Mouse (Mus musculus) small intestine, adult 2 months (tissue): Measurements from ENCODE around the gene Lypd8. TPM values are rescaled to one million over a fixed set of nuclear protein-coding genes. Genes with fewer than 3 reads are reported as not detected.

Experiments used
- H3K27ac ChIP-seq: fragments of 200-500 bp; 2 replicates; pipeline ENCODE4 v1.5.1; 2012; ENCODE audit warnings: low read depth, low read length, control low read depth, inconsistent platforms; ENCODE audit not compliant: insufficient read depth
- H3K27me3 ChIP-seq: fragments of 200-500 bp; 2 replicates; pipeline ENCODE4 v1.6.1; 2012; ENCODE audit warnings: mild to moderate bottlenecking, moderate library complexity, low read length, inconsistent platforms; ENCODE audit not compliant: control insufficient read depth, insufficient read depth
- H3K36me3 ChIP-seq: fragments of 200-500 bp; 2 replicates; pipeline ENCODE4 v1.6.1; 2012; ENCODE audit warnings: mild to moderate bottlenecking, low read length, control low read depth, inconsistent platforms; ENCODE audit not compliant: control insufficient read depth, insufficient read depth
- H3K4me1 ChIP-seq: fragments of 200-500 bp; 2 replicates; pipeline ENCODE4 v1.6.1; 2012; ENCODE audit warnings: low read length, inconsistent platforms, mixed read lengths; ENCODE audit not compliant: control insufficient read depth, insufficient read depth, insufficient read length
- H3K4me3 ChIP-seq: fragments of 200-500 bp; 2 replicates; pipeline ENCODE4 v1.5.1; 2012; ENCODE audit warnings: low read depth, mild to moderate bottlenecking, control low read depth, inconsistent platforms, low read length, moderate library complexity
- CTCF ChIP-seq: fragments of 200-500 bp; IDR thresholded peaks from 2 replicates; pipeline ENCODE4 v1.5.1; 2012; ENCODE audit warnings: low read depth, mild to moderate bottlenecking, control low read depth, inconsistent platforms, low read length, moderate library complexity, mixed read lengths; ENCODE audit not compliant: insufficient replicate concordance, insufficient read length; ENCODE audit errors: extremely low read depth
- POLR2A ChIP-seq: fragments of 200-500 bp; IDR thresholded peaks from 2 replicates; pipeline ENCODE4 v1.6.1; 2012; ENCODE audit warnings: low read depth, mild to moderate bottlenecking, control low read depth, inconsistent platforms, low read length, moderate library complexity
- WGBS: fragments of 180-500 bp; shearing (Covaris S2); methylation state at CpG from one replicate; pipeline ENCODE4 v1.1.7; 2018; 5-methylcytosine and 5-hydroxymethylcytosine counted together
- polyA plus RNA-seq: library from polyadenylated mRNA; depleted of rRNA; stranded (reverse); fragments of >200 nt; gene quantifications from 2 replicates; pipeline ENCODE4 v1.2.3, GENCODE M21; 2012

Gene Lypd8
- polyA plus RNA-seq, 1 experiment: 2,382 TPM

- Histone ChIP-seq H3K4me1 (peaks cover 15% of the 10 kb centered on the region; the same call in 1 of the 2 replicates), H3K36me3 (peaks cover 18% of the 10 kb centered on the region), H3K27me3 (no peaks in the 10 kb centered on the region), H3K27ac (no peak overlapping the region), H3K4me3 (no peak overlapping the region)
- TF ChIP-seq CTCF (peak; percentile 24; the same call in 1 of the 2 replicates), POLR2A (no peak)
- 89% methylated on average over 4 of the region's 4 CpGs for WGBS
Measured at GRCm38 (mm10) chr11:58350628-58351027, 28.2 kb upstream of the Lypd8 start.

GRCm38 (mm10) chr11:58351179-58351578 is 27.7 kb upstream of the Lypd8 start:
- 46% methylated on average over 5 of the region's 5 CpGs for WGBS
- H3K27ac ChIP-seq: no peak overlapping the region
- peaks cover 12% of the 10 kb centered on the region for H3K36me3 ChIP-seq
- H3K4me3 ChIP-seq: no peak overlapping the region
- no peaks in the 10 kb centered on the region for H3K27me3 ChIP-seq
- peaks cover 17% of the 10 kb centered on the region; the same call in 1 of the 2 replicates for H3K4me1 ChIP-seq
- TF ChIP-seq POLR2A (no peak), CTCF (no peak)

GRCm38 (mm10) chr11:58352681-58353548 is 25.9 kb upstream of the Lypd8 start:
- Histone ChIP-seq H3K36me3 (no peaks in the 10 kb centered on the region), H3K27ac (peak overlapping the region; percentile 40), H3K4me3 (no peak overlapping the region), H3K4me1 (peaks cover 31% of the 10 kb centered on the region), H3K27me3 (no peaks in the 10 kb centered on the region)
- WGBS: 16% methylated on average over 7 of the region's 7 CpGs
- TF ChIP-seq POLR2A (no peak), CTCF (peak; percentile 62; the same call in 1 of the 2 replicates)

GRCm38 (mm10) chr11:58353709-58354108 is 25.1 kb upstream of the Lypd8 start:
- Histone ChIP-seq H3K4me3 (no peak overlapping the region), H3K4me1 (peaks cover 31% of the 10 kb centered on the region), H3K36me3 (no peaks in the 10 kb centered on the region), H3K27ac (no peak overlapping the region), H3K27me3 (no peaks in the 10 kb centered on the region)
- 48% methylated on average over 3 of the region's 3 CpGs for WGBS
- TF ChIP-seq CTCF (no peak), POLR2A (no peak)

GRCm38 (mm10) chr11:58354476-58354875 is 24.4 kb upstream of the Lypd8 start:
- Histone ChIP-seq H3K27me3 (no peaks in the 10 kb centered on the region), H3K27ac (no peak overlapping the region), H3K36me3 (no peaks in the 10 kb centered on the region), H3K4me3 (no peak overlapping the region), H3K4me1 (peaks cover 31% of the 10 kb centered on the region)
- 72% methylated on average over 10 of the region's 10 CpGs for WGBS
- no peak for TF ChIP-seq CTCF
- no peak for TF ChIP-seq POLR2A

- no peak overlapping the region for H3K4me3 ChIP-seq
- TF ChIP-seq CTCF (no peak), POLR2A (no peak)
- no peaks in the 10 kb centered on the region for H3K27me3 ChIP-seq
- no peak overlapping the region for H3K27ac ChIP-seq
- 43% methylated on average over 3 of the region's 3 CpGs for whole genome bisulfite sequencing
- H3K36me3 ChIP-seq: no peaks in the 10 kb centered on the region
- H3K4me1 ChIP-seq: peaks cover 31% of the 10 kb centered on the region
Measured at GRCm38 (mm10) chr11:58354927-58355326, 23.9 kb upstream of the Lypd8 start.

- Histone ChIP-seq H3K4me1 (peaks cover 38% of the 10 kb centered on the region), H3K36me3 (no peaks in the 10 kb centered on the region), H3K27me3 (no peaks in the 10 kb centered on the region), H3K4me3 (no peak overlapping the region), H3K27ac (peak overlapping the region; percentile 33)
- WGBS: 64% methylated on average over 3 of the region's 3 CpGs
- TF ChIP-seq POLR2A (no peak), CTCF (no peak)
Measured at GRCm38 (mm10) chr11:58357042-58357441, 21.8 kb upstream of the Lypd8 start.
